Mouse (Mus musculus) ovary, adult 18-20 months (tissue): Measurements from ENCODE around the gene Irx3.

Experiments
- DNase-seq: peaks from one replicate; pipeline ENCODE4 v3.0.0; 2022; ENCODE audit warnings: low spot score, mixed read lengths

The Irx3 gene

GRCm38 (mm10) chr8:91801241-91801811 lies 541 bp downstream of the Irx3 start:
- DNase-seq: peak; percentile 71

- no peak for DNase-seq
These were observed 1.2 kb downstream of the Irx3 start for GRCm38 (mm10) chr8:91800523-91801240.

DNA sequence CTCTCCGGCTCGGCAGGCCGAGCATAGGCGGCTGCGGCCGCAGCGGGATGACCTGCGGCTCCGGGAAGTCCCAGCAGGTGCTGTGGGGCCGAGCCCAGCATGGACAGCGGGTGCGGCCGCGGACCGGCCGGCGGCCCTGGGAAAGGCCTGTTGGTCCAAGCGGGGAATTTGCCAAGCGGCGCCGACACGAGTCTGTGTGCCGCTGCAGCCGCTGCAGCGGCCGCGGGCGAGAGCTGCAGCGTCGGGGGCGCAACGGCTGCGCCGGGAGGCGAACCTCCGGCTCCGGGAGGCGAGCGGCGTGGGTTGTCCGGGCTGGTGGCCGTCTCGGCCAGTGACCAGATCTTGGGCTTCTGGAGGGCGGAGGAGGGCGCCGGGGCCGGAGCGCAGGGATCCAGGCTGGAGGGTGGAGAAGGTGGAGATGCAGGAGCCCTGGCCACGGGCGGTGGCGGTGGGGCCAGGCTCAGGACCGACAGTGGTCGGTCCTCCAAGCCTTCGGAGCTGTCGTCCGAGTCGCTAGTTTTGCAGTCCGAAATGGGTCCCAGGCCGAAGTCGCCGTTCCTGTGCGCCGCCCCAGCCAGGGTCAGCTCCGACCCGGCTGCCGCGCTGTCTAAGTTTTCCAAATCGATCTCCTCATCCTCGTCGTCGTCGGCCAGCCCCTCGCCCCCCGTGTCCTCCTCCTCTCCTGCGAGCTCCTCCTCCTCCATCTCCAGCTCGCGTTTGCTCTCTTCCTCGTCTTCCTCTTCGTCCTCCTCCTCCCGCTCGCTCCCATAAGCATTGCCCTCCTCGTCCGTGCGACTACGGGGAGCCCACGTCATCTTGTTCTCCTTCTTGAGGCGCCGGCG lies 2.0 kb downstream of the Irx3 start:
- DNase-seq: no peak

DNA sequence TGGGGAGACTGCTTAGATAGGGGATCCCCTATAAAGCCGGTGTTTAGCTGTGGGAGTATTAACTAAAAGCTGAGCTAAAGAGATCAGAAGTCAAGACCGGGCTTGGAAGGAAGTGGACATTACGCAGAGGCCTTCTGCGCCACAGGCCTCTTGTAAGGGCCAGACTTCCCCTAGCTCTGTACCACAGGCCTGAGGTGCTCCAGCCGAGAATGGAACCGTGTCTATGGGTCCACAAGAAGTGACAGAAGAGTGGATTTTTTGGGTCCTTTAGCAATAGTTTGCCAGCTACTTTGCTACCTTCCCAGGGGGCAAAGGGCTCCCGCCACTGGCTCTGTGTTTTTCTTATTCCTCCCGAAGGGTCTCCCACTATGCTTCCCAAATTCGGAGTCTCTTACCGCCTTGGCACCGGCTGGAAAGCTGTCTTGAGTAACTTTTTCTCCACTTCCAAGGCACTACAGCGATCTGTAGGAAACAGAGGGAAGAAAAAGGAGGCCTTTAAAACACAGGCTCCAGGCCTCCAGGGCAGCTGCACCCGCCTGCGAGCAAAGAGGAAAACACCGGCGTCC lies 2.8 kb downstream of the Irx3 start:
- DNase-seq: no peak

DNA sequence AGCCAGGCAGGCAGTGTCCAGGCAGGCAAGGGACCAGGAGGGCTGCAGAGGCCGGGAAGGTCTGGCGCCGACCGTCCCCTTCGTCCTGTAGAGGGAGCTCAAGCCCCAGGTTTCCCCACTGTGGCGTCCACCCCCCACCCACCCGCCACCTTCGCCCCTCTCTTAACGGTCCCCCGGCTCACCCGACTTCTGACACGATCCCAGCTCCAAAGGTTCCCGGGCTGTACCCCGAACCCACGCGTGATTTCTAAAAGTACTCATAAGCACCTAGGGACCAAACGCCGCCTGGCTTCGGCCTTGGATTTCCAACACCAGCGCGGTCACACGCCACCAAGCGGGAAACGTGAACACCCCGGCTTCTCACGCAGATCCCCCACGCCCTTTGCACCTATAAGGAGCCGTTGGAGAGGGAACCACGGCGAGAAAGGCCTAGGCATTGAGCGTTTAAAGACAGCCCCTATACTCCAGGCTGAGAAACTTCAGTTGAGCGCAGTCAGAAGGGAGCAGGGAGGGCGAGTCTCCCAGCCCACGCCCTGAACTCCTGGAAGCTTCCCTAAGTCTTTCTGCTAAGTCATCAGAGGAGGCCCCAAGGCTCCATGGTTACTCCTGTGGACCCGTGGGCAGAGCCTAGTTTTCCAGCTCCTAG lies 4.1 kb downstream of the Irx3 start:
- peak; percentile 24 for DNase-seq

DNA sequence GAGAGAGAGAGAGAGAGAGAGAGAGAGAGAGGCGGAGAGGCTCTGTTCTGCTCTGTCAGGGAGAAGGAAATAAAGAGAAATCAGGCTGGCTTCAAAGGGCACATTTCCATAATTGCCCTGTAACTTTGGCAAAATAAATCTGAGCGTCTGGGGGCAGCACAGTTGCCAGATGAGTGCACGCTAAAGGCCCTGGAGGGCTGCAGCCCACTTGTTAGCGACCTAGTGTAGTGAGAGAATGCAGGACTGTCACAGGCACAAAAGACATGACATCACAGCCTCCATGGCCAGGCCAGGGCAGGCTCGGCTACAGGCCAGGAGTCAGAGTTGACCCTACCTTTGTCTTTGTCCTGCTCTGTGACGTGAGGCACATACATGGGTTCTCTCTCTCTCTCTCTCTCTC lies 8.0 kb downstream of the Irx3 start:
- no peak for DNase-seq

DNA sequence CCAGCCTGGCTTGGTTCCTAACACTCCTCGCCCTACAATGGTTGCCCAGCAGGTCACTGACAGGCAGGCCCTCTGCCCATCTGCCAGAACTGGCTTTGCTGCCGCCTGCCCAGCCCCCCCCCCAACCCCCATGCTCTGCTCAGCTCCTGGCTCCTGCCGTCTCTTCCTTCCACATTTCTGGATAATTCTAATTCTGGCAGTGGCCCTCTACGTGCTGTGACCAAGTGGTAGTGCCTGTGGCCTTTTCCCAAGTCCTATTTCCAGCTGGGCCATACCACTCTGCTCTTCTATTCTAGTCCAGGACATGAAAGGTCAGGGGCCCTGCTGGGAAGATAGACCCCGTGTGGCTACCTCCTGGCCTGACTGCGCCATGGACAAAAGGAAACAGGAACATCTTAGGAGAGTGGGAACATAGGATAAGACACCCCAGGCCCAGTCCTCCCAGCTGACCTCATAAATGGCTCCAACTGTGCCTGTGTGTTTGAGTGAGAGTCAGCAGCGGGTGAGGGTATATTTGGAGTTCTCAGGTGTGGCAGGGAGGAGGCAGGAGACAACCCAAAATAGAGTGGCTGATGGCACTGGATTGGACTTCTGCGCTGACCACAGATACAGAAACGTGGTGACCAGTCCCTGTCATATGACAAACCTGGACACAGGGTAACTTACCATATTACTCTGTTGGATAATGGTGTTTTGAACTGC lies 14.5 kb downstream of the Irx3 start:
- DNase-seq: no peak

- no peak for DNase-seq
These were observed 18.9 kb downstream of the Irx3 start for GRCm38 (mm10) chr8:91782940-91783339.

GRCm38 (mm10) chr8:91782201-91782600 lies 19.7 kb downstream of the Irx3 start:
- no peak for DNase-seq

DNA sequence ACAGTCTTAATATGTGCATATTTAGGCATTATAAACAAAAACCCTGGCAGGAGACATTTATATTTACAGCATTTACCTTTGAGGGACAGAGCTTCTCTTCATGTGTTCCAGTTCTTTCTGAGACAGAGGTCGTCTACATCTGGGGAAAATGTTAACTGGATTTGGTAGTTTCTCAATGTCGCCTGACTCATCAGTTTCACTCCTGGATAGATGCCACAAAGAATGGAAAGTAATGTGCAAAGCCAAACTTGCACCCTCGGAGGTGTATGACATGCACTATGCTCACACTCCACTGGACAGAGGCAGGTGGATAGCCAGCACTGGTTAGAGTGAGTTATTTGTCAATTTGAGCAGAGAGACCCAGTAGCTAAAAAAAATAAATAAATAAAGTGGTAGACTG lies 21.2 kb downstream of the Irx3 start:
- DNase-seq: no peak

- no peak for DNase-seq
These were observed 33.0 kb downstream of the Irx3 start for GRCm38 (mm10) chr8:91768857-91769256.

DNA sequence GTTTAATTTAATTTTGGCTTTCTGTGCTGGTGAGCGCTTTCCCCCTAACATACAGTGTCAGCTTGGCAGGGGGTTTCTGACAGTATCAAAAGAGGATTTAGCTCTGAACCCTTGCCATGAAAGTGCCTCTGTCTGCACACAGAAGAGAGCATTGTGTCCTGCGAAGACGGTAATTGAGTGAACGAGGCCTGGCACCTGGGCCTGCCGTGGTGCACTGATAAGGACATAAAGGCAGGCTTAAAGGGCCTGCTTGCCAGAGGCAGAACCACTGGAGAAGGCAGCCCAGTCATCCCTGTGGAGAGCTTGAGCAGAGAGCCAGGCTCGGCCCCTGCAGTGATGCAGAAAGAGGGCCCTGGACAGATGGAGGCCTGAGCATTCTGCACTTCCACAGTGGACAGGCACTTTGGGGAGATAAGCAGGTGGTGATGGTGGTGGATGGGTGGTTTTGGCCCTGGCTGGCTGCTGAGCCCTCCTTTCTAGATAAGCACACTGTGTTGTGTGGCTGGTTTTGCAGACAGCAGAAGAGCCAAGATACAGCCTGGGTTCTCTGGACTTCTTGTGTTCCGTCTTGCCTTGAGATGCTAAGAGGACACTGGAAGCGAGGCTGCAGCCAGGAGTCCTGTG lies 36.3 kb downstream of the Irx3 start:
- DNase-seq: no peak

GRCm38 (mm10) chr8:91755566-91755965 lies 46.3 kb downstream of the Irx3 start:
- no peak for DNase-seq

DNA sequence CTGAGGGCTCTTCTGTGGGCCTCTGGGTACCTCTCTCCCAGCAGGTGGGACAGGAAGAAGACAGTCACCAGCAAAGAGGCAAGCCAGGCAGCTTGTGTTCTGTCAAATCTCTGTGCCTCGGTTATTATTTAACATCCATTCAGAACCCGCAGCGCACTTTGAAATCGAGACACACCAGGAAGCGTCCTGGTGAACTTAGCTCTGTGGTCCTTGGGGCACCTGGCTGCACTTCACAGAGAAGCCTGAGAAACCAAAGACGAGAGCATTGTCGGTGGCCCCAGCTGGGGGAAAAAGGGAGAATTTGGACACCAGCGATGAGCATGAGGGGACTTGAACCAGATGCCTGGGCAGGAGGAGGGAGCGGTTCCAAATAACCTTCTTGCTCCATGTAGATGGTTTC lies 46.8 kb downstream of the Irx3 start:
- DNase-seq: no peak

GRCm38 (mm10) chr8:91750794-91751125 lies 51.1 kb downstream of the Irx3 start:
- DNase-seq: no peak

DNA sequence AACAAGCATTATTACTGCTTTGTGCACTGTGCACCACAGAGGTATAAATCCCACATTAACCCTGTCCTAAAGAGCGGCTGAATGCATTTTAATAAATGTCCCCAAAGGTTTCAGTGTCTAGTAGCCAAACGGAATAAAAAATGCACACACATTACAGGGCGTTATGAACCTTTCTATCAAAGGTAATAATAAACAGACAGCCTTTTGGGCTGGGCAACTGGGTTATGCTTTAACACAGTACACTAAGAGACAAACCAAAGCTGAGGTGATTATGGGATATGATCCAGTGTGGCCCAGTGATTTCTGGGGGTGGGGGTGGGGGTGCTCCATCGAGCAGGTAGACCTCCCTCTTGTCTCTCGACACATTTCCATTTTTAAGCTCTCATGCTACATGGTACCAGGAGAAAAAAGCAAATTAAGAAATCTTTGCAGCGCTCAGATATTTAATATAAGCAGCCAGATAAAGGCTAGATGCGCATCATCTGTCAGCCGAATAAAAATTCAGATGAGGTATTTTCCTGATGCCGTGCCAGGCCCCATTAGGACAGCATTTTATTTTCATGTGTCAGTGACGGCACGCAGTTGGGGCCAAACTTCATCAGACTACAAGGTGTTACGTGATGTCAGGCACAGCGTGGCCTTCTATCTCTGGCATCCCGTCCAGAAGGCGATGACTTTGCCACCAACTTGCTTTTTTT lies 51.6 kb downstream of the Irx3 start:
- DNase-seq: no peak

GRCm38 (mm10) chr8:91749412-91749811 lies 52.5 kb downstream of the Irx3 start:
- DNase-seq: no peak
